Mouse (Mus musculus) ovary, adult 18-20 months (tissue): ENCODE data around the gene Cluh.

Experiments used
- DNase-seq: peaks from one replicate; pipeline ENCODE4 v3.0.0; 2022; ENCODE audit warnings: low spot score, mixed read lengths

The Cluh gene

GRCm38 (mm10) chr11:74674713-74675112, 25.4 kb downstream of the Cluh start:
- DNase-seq, result no peak

- DNase-seq, result no peak
Observed at GRCm38 (mm10) chr11:74675156-74675555, 25.9 kb downstream of the Cluh start.

GRCm38 (mm10) chr11:74692151-74692550, 42.9 kb downstream of the Cluh start:
- no peak for DNase-seq

- no peak for DNase-seq
Observed at GRCm38 (mm10) chr11:74699505-74699904, 50.2 kb downstream of the Cluh start.

- DNase-seq, result no peak
Observed at GRCm38 (mm10) chr11:74704068-74704467, 54.8 kb downstream of the Cluh start.

GRCm38 (mm10) chr11:74708781-74709180, 59.5 kb downstream of the Cluh start:
- DNase-seq, result no peak

GRCm38 (mm10) chr11:74710671-74711070, 61.4 kb downstream of the Cluh start:
- DNase-seq, result no peak

GRCm38 (mm10) chr11:74715971-74716525, 66.8 kb downstream of the Cluh start:
- no peak for DNase-seq
